Mouse (Mus musculus) forebrain, postnatal 0 days (tissue): Measurements from ENCODE around the gene Gmeb2. TPM values are rescaled to one million over a fixed set of nuclear protein-coding genes. Genes with fewer than 3 reads are reported as not detected.

Experiments used
- ATAC-seq: fragments of 200-750 bp; cut with Nextera tagmentation; 2 replicates; pipeline ENCODE4 v1.8.0; 2017; ENCODE audit warnings: mild to moderate bottlenecking, moderate library complexity
- DNase-seq: peaks from one replicate; pipeline ENCODE4 v3.0.0-alpha.2; 2015
- H3K27ac ChIP-seq: fragments of 300-500 bp; sonication (generic); 2 replicates; pipeline ENCODE4 v1.5.1; 2014; ENCODE audit warnings: low read depth, mild to moderate bottlenecking, antibody characterized with exemption, low read length, moderate library complexity, mixed read lengths
- H3K27me3 ChIP-seq: fragments of 300-500 bp; sonication (generic); 2 replicates; pipeline ENCODE4 v1.6.1; 2014; ENCODE audit warnings: mild to moderate bottlenecking, low read length, mixed read lengths; ENCODE audit not compliant: insufficient read depth
- H3K36me3 ChIP-seq: fragments of 300-500 bp; sonication (generic); 2 replicates; pipeline ENCODE4 v1.6.1; 2014; ENCODE audit warnings: mild to moderate bottlenecking, moderate library complexity; ENCODE audit not compliant: insufficient read depth
- H3K4me1 ChIP-seq: fragments of 300-500 bp; sonication (generic); 2 replicates; pipeline ENCODE4 v1.6.1; 2014; ENCODE audit warnings: antibody characterized with exemption; ENCODE audit not compliant: insufficient read depth
- H3K4me2 ChIP-seq: fragments of 300-500 bp; sonication (generic); 2 replicates; pipeline ENCODE4 v1.6.1; 2014; ENCODE audit warnings: low read depth, mild to moderate bottlenecking, moderate library complexity
- H3K4me3 ChIP-seq: fragments of 300-500 bp; sonication (generic); 2 replicates; pipeline ENCODE4 v1.5.1; 2014; ENCODE audit warnings: low read depth, low read length, mixed read lengths
- H3K9ac ChIP-seq: fragments of 300-500 bp; sonication (generic); 2 replicates; pipeline ENCODE4 v1.6.1; 2014; ENCODE audit warnings: mild to moderate bottlenecking
- H3K9me3 ChIP-seq: fragments of 300-500 bp; sonication (generic); 2 replicates; pipeline ENCODE4 v1.6.1; 2016; ENCODE audit warnings: low read length
- CTCF ChIP-seq: sonication (generic); IDR thresholded peaks from 2 replicates; pipeline ENCODE4 v1.5.1; 2016; ENCODE audit warnings: antibody characterized with exemption, control low read depth, low read depth
- WGBS: fragments of 180-500 bp; shearing (Covaris S2); extraction: QIAGEN DNeasy Blood & Tissue Kit; methylation state at CpG from one replicate; pipeline ENCODE4 v1.1.7; 2014; 5-methylcytosine and 5-hydroxymethylcytosine counted together
- polyA plus RNA-seq: library from polyadenylated mRNA; unstranded; fragments of >200 nt; fragmentation: Nextera tagmentation; extraction: Ambion mirVana; gene quantifications from 2 replicates; pipeline ENCODE4 v1.2.1, GENCODE M21; 2015
- total RNA-seq: library from RNA; depleted of rRNA; stranded (reverse); fragments of >200 nt; gene quantifications from 2 replicates; pipeline ENCODE4 v1.2.3, GENCODE M21; 2014

Gene Gmeb2
- total and polyA plus RNA-seq, 2 experiments from 2014 or later, result 9.6 to 24.8 TPM

- Histone ChIP-seq H3K27me3 (no peaks in the 10 kb centered on the region), H3K4me3 (no peak overlapping the region), H3K9ac (no peak overlapping the region), H3K36me3 (no peaks in the 10 kb centered on the region), H3K4me2 (no peak overlapping the region), H3K9me3 (no peaks in the 10 kb centered on the region), H3K27ac (no peak overlapping the region), H3K4me1 (no peaks in the 10 kb centered on the region)
- 86% methylated on average over 3 of the region's 3 CpGs for WGBS
- TF ChIP-seq CTCF, result no peak
- DNase-seq (no peak), ATAC-seq (no peak)
Observed at GRCm38 (mm10) chr2:181227122-181227521, 60.7 kb downstream of the Gmeb2 start.

GRCm38 (mm10) chr2:181224994-181225393 lies 62.8 kb downstream of the Gmeb2 start:
- H3K4me3 ChIP-seq, result no peak overlapping the region
- no peak overlapping the region for H3K9ac ChIP-seq
- 90% methylated on average over 2 of the region's 2 CpGs for whole genome bisulfite sequencing
- H3K27me3 ChIP-seq, result no peaks in the 10 kb centered on the region; the same call in 1 of the 2 replicates
- H3K9me3 ChIP-seq, result no peaks in the 10 kb centered on the region
- DNase-seq (no peak), ATAC-seq (no peak)
- no peak overlapping the region for H3K27ac ChIP-seq
- H3K36me3 ChIP-seq, result no peaks in the 10 kb centered on the region
- H3K4me1 ChIP-seq, result peaks cover 2% of the 10 kb centered on the region; the same call in 1 of the 2 replicates
- no peak for TF ChIP-seq CTCF
- no peak overlapping the region for H3K4me2 ChIP-seq

- TF ChIP-seq CTCF, result no peak
- Histone ChIP-seq H3K4me3 (no peak overlapping the region), H3K27ac (no peak overlapping the region), H3K9ac (no peak overlapping the region), H3K36me3 (no peaks in the 10 kb centered on the region), H3K27me3 (no peaks in the 10 kb centered on the region; the same call in 1 of the 2 replicates), H3K4me1 (peaks cover 9% of the 10 kb centered on the region; the same call in 1 of the 2 replicates), H3K4me2 (peak overlapping the region; percentile 51), H3K9me3 (no peaks in the 10 kb centered on the region)
- DNase-seq (no peak), ATAC-seq (no peak)
- WGBS, result 41% methylated on average over 2 of the region's 2 CpGs
Observed at GRCm38 (mm10) chr2:181220361-181220760, 67.5 kb downstream of the Gmeb2 start.

- H3K27me3 ChIP-seq, result no peaks in the 10 kb centered on the region; the same call in 1 of the 2 replicates
- no peak within 1 kb of the TSS for H3K9ac ChIP-seq
- 3% methylated on average over 25 of the region's 25 CpGs for WGBS
- peak within 1 kb of the TSS; percentile 51 for H3K4me2 ChIP-seq
- H3K4me1 ChIP-seq, result peaks cover 9% of the 10 kb centered on the region; the same call in 1 of the 2 replicates
- H3K27ac ChIP-seq, result no peak within 1 kb of the TSS; the same call in 1 of the 2 replicates
- TF ChIP-seq CTCF, result no peak
- DNase-seq, result peak; percentile 68
- no peaks in the 10 kb centered on the region for H3K36me3 ChIP-seq
- H3K9me3 ChIP-seq, result no peaks in the 10 kb centered on the region
- H3K4me3 ChIP-seq, result peak within 1 kb of the TSS; percentile 19; the same call in 1 of the 2 replicates
- ATAC-seq, result peak; percentile 94
Observed at GRCm38 (mm10) chr2:181219538-181220216, 68.2 kb downstream of the Gmeb2 start, which contains the start of gene Fndc11. Gene Fndc11 (plus strand): TSS chr2:181220013.

- Histone ChIP-seq H3K9ac (no peak overlapping the region), H3K4me2 (no peak overlapping the region), H3K4me3 (no peak overlapping the region), H3K36me3 (no peaks in the 10 kb centered on the region), H3K9me3 (no peaks in the 10 kb centered on the region), H3K27ac (no peak overlapping the region), H3K4me1 (peaks cover 9% of the 10 kb centered on the region; the same call in 1 of the 2 replicates), H3K27me3 (no peaks in the 10 kb centered on the region; the same call in none of the 2 replicates)
- WGBS, result 76% methylated on average over 5 of the region's 5 CpGs
- no peak for TF ChIP-seq CTCF
- DNase-seq (no peak), ATAC-seq (no peak)
Observed at GRCm38 (mm10) chr2:181218881-181219485, 68.9 kb downstream of the Gmeb2 start.

GRCm38 (mm10) chr2:181216037-181216436 lies 71.8 kb downstream of the Gmeb2 start:
- H3K9me3 ChIP-seq, result no peaks in the 10 kb centered on the region
- H3K36me3 ChIP-seq, result no peaks in the 10 kb centered on the region
- TF ChIP-seq CTCF, result no peak
- peaks cover 14% of the 10 kb centered on the region for H3K27me3 ChIP-seq
- H3K4me1 ChIP-seq, result peaks cover 9% of the 10 kb centered on the region; the same call in 1 of the 2 replicates
- no peak overlapping the region for H3K9ac ChIP-seq
- no peak overlapping the region for H3K4me3 ChIP-seq
- H3K4me2 ChIP-seq, result no peak overlapping the region
- H3K27ac ChIP-seq, result no peak overlapping the region
- DNase-seq, result no peak
- WGBS, result 92% methylated on average over 6 of the region's 6 CpGs
- ATAC-seq, result no peak

- H3K27ac ChIP-seq, result no peak within 1 kb of the TSS
- H3K9ac ChIP-seq, result 0 out of 2 replicates have a peak within 1 kb of the TSS, but pooled peaks have one; percentile 2
- ATAC-seq (no peak), DNase-seq (no peak)
- peaks cover 14% of the 10 kb centered on the region for H3K27me3 ChIP-seq
- H3K4me1 ChIP-seq, result no peaks in the 10 kb centered on the region
- 2% methylated on average over 17 of the region's 17 CpGs for WGBS
- TF ChIP-seq CTCF, result no peak
- H3K36me3 ChIP-seq, result no peaks in the 10 kb centered on the region
- peak within 1 kb of the TSS; percentile 47 for H3K4me2 ChIP-seq
- H3K4me3 ChIP-seq, result peak within 1 kb of the TSS; percentile 16
- H3K9me3 ChIP-seq, result no peaks in the 10 kb centered on the region
Observed at GRCm38 (mm10) chr2:181213021-181213445, 74.8 kb downstream of the Gmeb2 start, which contains the start of gene Srms. Gene Srms (minus strand): TSS chr2:181213185.
